Mouse (Mus musculus): ENCODE results near the gene Ccdc87. TPM values are rescaled to one million over a fixed set of nuclear protein-coding genes. Genes with fewer than 3 reads are reported as not detected.

The Ccdc87 gene
- polyA plus RNA-seq, 1 experiment from 2014 or later = 0.04 TPM

Other genes with a start within 250 kb of the Ccdc87 start
- 3.2 and 3.8 TPM in 2 replicates for gene Lrfn4, start 223.7 kb upstream of the Ccdc87 start, polyA plus RNA-seq (2015; fragmentation: Nextera tagmentation; extraction: Ambion mirVana)
- gene Rce1, start 213.7 kb upstream of the Ccdc87 start, polyA plus RNA-seq (2015; fragmentation: Nextera tagmentation; extraction: Ambion mirVana) = 37.7 and 41.2 TPM in 2 replicates
- gene Gm960, start 140.7 kb upstream of the Ccdc87 start, polyA plus RNA-seq (2015; fragmentation: Nextera tagmentation; extraction: Ambion mirVana) = 1.4 and 1.6 TPM in 2 replicates
- 0.16 and 0.33 TPM in 2 replicates for gene Sptbn2, start 128.2 kb upstream of the Ccdc87 start, polyA plus RNA-seq (2015; fragmentation: Nextera tagmentation; extraction: Ambion mirVana)
- gene Rbm4b, start 82.9 kb upstream of the Ccdc87 start, polyA plus RNA-seq (2015; fragmentation: Nextera tagmentation; extraction: Ambion mirVana) = 36.1 and 40.6 TPM in 2 replicates
- gene Rbm4, start 45.5 kb upstream of the Ccdc87 start, polyA plus RNA-seq (2015; fragmentation: Nextera tagmentation; extraction: Ambion mirVana) = 45.5 and 50.8 TPM in 2 replicates
- 21.5 and 26.8 TPM in 2 replicates for gene Gm21992, start 27.8 kb upstream of the Ccdc87 start, polyA plus RNA-seq (2015; fragmentation: Nextera tagmentation; extraction: Ambion mirVana)
- gene Rbm14, start 27.7 kb upstream of the Ccdc87 start, polyA plus RNA-seq (2015; fragmentation: Nextera tagmentation; extraction: Ambion mirVana) = 48.4 and 48.6 TPM in 2 replicates
- 40.7 and 44.1 TPM in 2 replicates for gene Ccs, start within 50 bp of the Ccdc87 start, polyA plus RNA-seq (2015; fragmentation: Nextera tagmentation; extraction: Ambion mirVana)
- 40.5 and 42.2 TPM in 2 replicates for gene Ctsf, start 15.8 kb downstream of the Ccdc87 start, polyA plus RNA-seq (2015; fragmentation: Nextera tagmentation; extraction: Ambion mirVana)
- gene Actn3, start 38.5 kb downstream of the Ccdc87 start, polyA plus RNA-seq (2015; fragmentation: Nextera tagmentation; extraction: Ambion mirVana) = 2.8 and 3.9 TPM in 2 replicates
- 8.4 and 8.6 TPM in 2 replicates for gene Zdhhc24, start 39.3 kb downstream of the Ccdc87 start, polyA plus RNA-seq (2015; fragmentation: Nextera tagmentation; extraction: Ambion mirVana)
- 2.2 and 2.5 TPM in 2 replicates for gene Bbs1, start 67.3 kb downstream of the Ccdc87 start, polyA plus RNA-seq (2015; fragmentation: Nextera tagmentation; extraction: Ambion mirVana)
- 84.6 and 84.7 TPM in 2 replicates for gene Dpp3, start 88.9 kb downstream of the Ccdc87 start, polyA plus RNA-seq (2015; fragmentation: Nextera tagmentation; extraction: Ambion mirVana)
- gene Peli3, start 103.8 kb downstream of the Ccdc87 start, polyA plus RNA-seq (2015; fragmentation: Nextera tagmentation; extraction: Ambion mirVana) = 0.99 and 1.0 TPM in 2 replicates
- 85.2 and 101 TPM in 2 replicates for gene Mrpl11, start 122.8 kb downstream of the Ccdc87 start, polyA plus RNA-seq (2015; fragmentation: Nextera tagmentation; extraction: Ambion mirVana)
- 0.09 TPM in 2 replicates for gene Npas4, start 150.9 kb downstream of the Ccdc87 start, polyA plus RNA-seq (2015; fragmentation: Nextera tagmentation; extraction: Ambion mirVana)
- 8.5 and 9.4 TPM in 2 replicates for gene Slc29a2, start 184.5 kb downstream of the Ccdc87 start, polyA plus RNA-seq (2015; fragmentation: Nextera tagmentation; extraction: Ambion mirVana)
- 41.4 and 49.5 TPM in 2 replicates for gene B4gat1, start 199.5 kb downstream of the Ccdc87 start, polyA plus RNA-seq (2015; fragmentation: Nextera tagmentation; extraction: Ambion mirVana)
- gene AC124502.3, start 199.5 kb downstream of the Ccdc87 start, polyA plus RNA-seq (2015; fragmentation: Nextera tagmentation; extraction: Ambion mirVana) = 1.4 and 1.7 TPM in 2 replicates
- gene Brms1, start 202.0 kb downstream of the Ccdc87 start, polyA plus RNA-seq (2015; fragmentation: Nextera tagmentation; extraction: Ambion mirVana) = 29.5 and 33.5 TPM in 2 replicates
- gene Rin1, start 211.1 kb downstream of the Ccdc87 start, polyA plus RNA-seq (2015; fragmentation: Nextera tagmentation; extraction: Ambion mirVana) = 2.4 and 3.5 TPM in 2 replicates
- 17.7 and 23.6 TPM in 2 replicates for gene Cd248, start 228.7 kb downstream of the Ccdc87 start, polyA plus RNA-seq (2015; fragmentation: Nextera tagmentation; extraction: Ambion mirVana)
- gene Tmem151a, start 246.2 kb downstream of the Ccdc87 start, polyA plus RNA-seq (2015; fragmentation: Nextera tagmentation; extraction: Ambion mirVana) = 3.5 and 4.8 TPM in 2 replicates
- 84.3 and 94.6 TPM in 2 replicates for gene Yif1a, start 249.2 kb downstream of the Ccdc87 start, polyA plus RNA-seq (2015; fragmentation: Nextera tagmentation; extraction: Ambion mirVana)